Mouse (Mus musculus) heart, adult 2 months (tissue): ENCODE data around the gene Bzw1. TPM values are rescaled to one million over a fixed set of nuclear protein-coding genes. Genes with fewer than 3 reads are reported as not detected.
A peak's percentile ranks its signal among the peaks of the same experiment; 100 is the strongest.
"Not testable (repeated sequence)": the region's sequence is repeated elsewhere in the genome, so short reads cannot be mapped to it uniquely, and the experiment has no call there.

ENCODE experiments used
- DNase-seq, 2 experiments: peaks; one replicate each; pipeline ENCODE4 v3.0.0; 2021
- H3K27ac ChIP-seq: fragments of 200-600 bp; 2 replicates; pipeline ENCODE4 v1.8.1; 2022
- H3K27me3 ChIP-seq: fragments of 200-500 bp; 2 replicates; pipeline ENCODE4 v1.6.1; 2012; ENCODE audit warnings: mild to moderate bottlenecking, low read length, inconsistent platforms, mixed read lengths; ENCODE audit not compliant: control insufficient read depth, insufficient read depth
- H3K36me3 ChIP-seq: fragments of 200-500 bp; 2 replicates; pipeline ENCODE4 v1.6.1; 2012; ENCODE audit warnings: low read length, inconsistent platforms; ENCODE audit not compliant: control insufficient read depth, insufficient read depth
- H3K4me1 ChIP-seq: fragments of 200-500 bp; 2 replicates; pipeline ENCODE4 v1.6.1; 2011; ENCODE audit warnings: low read length; ENCODE audit not compliant: control insufficient read depth, insufficient read depth
- H3K4me3 ChIP-seq: fragments of 200-600 bp; 2 replicates; pipeline ENCODE4 v1.8.1; 2022
- H3K79me2 ChIP-seq: fragments of 200-500 bp; replicated peaks from 2 replicates; pipeline ENCODE4 v1.6.1; 2012; ENCODE audit warnings: mild to moderate bottlenecking, inconsistent platforms, low read length, moderate library complexity, mixed read lengths; ENCODE audit not compliant: control insufficient read depth, insufficient read depth
- H3K9ac ChIP-seq: fragments of 200-500 bp; 2 replicates; pipeline ENCODE4 v1.6.1; 2012; ENCODE audit warnings: low read depth, mild to moderate bottlenecking, control low read depth, inconsistent platforms, low read length, mixed read lengths
- CTCF ChIP-seq: fragments of 200-600 bp; IDR thresholded peaks from 2 replicates; pipeline ENCODE4 v1.8.1; 2022; ENCODE audit warnings: antibody characterized with exemption, mild to moderate bottlenecking, moderate library complexity
- EP300 ChIP-seq: fragments of 200-500 bp; IDR thresholded peaks from 2 replicates; pipeline ENCODE4 v1.6.1; 2011; ENCODE audit warnings: low read depth, low read length, control low read depth; ENCODE audit not compliant: insufficient read depth
- POLR2A ChIP-seq: fragments of 200-500 bp; IDR thresholded peaks from 2 replicates; pipeline ENCODE4 v1.6.1; 2011; ENCODE audit warnings: mild to moderate bottlenecking, low read depth, low read length, control low read depth; ENCODE audit not compliant: insufficient read depth
- WGBS: fragments of 180-500 bp; shearing (Covaris S2); methylation state at CpG from one replicate; pipeline ENCODE4 v1.1.7; 2018; 5-methylcytosine and 5-hydroxymethylcytosine counted together
- intact Hi-C: fragments of 180-260 bp; cut with DNase I; formaldehyde crosslinking; loops from one replicate; pipeline ENCODE4 v1.15.1; 2025
- polyA plus RNA-seq: library from polyadenylated mRNA; depleted of rRNA; stranded (reverse); fragments of >200 nt; gene quantifications from 2 replicates; pipeline ENCODE4 v1.2.3, GENCODE M21; 2012
- total RNA-seq, 2 experiments: library from RNA; stranded (reverse); gene quantifications; 2 replicates each; pipeline ENCODE4 v1.2.3; 2021

Bzw1 gene
- total and polyA plus RNA-seq, 3 experiments, result 14.5 to 70.7 (median 62.6) TPM

DNA sequence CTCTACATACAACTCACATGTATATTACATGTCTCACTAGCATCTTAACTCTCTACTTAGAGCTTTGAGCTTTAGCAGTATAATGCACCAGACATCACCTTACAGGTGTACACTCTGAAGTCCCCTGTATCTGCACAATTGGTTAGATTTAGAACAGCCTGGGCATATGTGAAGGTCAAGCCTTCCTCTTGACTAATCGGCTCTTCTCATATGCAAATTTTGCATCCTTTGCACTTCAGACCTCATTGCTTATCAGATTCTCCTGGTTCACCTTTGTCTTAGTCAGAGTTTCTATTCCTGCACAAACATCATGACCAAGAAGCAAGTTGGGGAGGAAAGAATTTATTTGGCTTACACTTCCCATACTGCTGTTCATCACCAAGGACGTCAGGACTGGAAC is 23.0 kb upstream of the Bzw1 start:
- no peaks in the 10 kb centered on the region for H3K79me2 ChIP-seq
- TF ChIP-seq CTCF, result no peak
- no peak for TF ChIP-seq EP300
- no peak for TF ChIP-seq POLR2A
- H3K27me3 ChIP-seq, result no peaks in the 10 kb centered on the region
- no peaks in the 10 kb centered on the region for H3K36me3 ChIP-seq
- H3K4me3 ChIP-seq, result no peak overlapping the region
- WGBS, result 67% methylated on average over 2 of the region's 2 CpGs
- H3K27ac ChIP-seq, result no peak overlapping the region
- 0 out of 2 replicates have a peak, but pooled peaks cover 1% of the 10 kb centered on the region for H3K4me1 ChIP-seq
- no peak for DNase-seq
- intact Hi-C loops, result no loop called here
- no peak overlapping the region for H3K9ac ChIP-seq

- H3K79me2 ChIP-seq, DNase-seq, H3K27me3 ChIP-seq, H3K4me1 ChIP-seq, H3K4me3 ChIP-seq, H3K36me3 ChIP-seq, H3K27ac ChIP-seq, intact Hi-C loops, H3K9ac ChIP-seq: not testable (repeated sequence)
- WGBS, result 66% methylated on average over 2 of the region's 2 CpGs
Measured at GRCm38 (mm10) chr1:58374266-58374665, 18.4 kb upstream of the Bzw1 start.

- no peak for DNase-seq
- TF ChIP-seq POLR2A (no peak), EP300 (no peak), CTCF (no peak)
- Histone ChIP-seq H3K27ac (no peak overlapping the region), H3K4me3 (no peak overlapping the region), H3K4me1 (no peaks in the 10 kb centered on the region), H3K36me3 (no peaks in the 10 kb centered on the region), H3K27me3 (no peaks in the 10 kb centered on the region), H3K9ac (no peak overlapping the region), H3K79me2 (no peaks in the 10 kb centered on the region)
- 60% methylated on average over 3 of the region's 3 CpGs for WGBS
- intact Hi-C loops, result no loop called here
Measured at GRCm38 (mm10) chr1:58375574-58376147, 17.0 kb upstream of the Bzw1 start.

DNA sequence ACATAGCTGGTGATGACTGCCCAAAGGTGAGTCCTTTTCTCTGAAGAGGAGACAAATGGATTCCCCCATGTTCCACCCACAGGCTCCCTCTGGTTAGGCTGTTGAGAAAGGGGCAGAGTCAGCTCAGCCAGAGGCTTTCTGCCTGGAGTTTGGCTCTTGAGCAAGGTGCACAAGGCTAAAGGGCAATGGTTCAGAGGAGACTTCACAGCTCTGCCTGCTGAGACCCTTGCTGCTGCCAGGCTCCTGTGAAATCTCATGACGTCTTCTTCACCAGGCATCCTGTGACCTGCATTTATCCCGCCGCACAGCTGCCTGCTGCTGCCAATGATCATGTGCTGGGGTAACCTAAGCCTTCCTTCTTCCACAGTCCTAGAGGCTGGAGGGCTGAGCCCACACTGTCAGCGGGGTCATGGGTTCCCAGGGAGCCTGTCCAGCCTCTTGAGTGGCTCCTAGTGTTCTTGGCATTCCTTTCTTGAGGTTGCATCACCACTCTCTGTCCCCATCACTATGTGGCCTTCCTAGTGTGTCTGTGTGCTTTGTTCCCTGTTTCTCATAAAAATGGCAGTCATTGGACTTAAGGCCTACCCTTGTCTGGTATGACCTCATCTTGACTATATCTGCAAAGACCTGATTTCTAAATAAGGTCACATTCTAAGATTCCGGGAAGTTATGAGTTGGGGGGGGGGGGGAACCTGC is 10.0 kb upstream of the Bzw1 start:
- Histone ChIP-seq H3K27me3 (no peaks in the 10 kb centered on the region), H3K4me1 (no peaks in the 10 kb centered on the region), H3K27ac (no peak overlapping the region), H3K9ac (no peak overlapping the region), H3K4me3 (no peak overlapping the region), H3K79me2 (no peaks in the 10 kb centered on the region), H3K36me3 (no peaks in the 10 kb centered on the region)
- intact Hi-C loops, result no loop called here
- DNase-seq, result no peak
- no peak for TF ChIP-seq POLR2A
- no peak for TF ChIP-seq EP300
- no peak for TF ChIP-seq CTCF
- 69% methylated on average over 5 of the region's 5 CpGs for WGBS

DNA sequence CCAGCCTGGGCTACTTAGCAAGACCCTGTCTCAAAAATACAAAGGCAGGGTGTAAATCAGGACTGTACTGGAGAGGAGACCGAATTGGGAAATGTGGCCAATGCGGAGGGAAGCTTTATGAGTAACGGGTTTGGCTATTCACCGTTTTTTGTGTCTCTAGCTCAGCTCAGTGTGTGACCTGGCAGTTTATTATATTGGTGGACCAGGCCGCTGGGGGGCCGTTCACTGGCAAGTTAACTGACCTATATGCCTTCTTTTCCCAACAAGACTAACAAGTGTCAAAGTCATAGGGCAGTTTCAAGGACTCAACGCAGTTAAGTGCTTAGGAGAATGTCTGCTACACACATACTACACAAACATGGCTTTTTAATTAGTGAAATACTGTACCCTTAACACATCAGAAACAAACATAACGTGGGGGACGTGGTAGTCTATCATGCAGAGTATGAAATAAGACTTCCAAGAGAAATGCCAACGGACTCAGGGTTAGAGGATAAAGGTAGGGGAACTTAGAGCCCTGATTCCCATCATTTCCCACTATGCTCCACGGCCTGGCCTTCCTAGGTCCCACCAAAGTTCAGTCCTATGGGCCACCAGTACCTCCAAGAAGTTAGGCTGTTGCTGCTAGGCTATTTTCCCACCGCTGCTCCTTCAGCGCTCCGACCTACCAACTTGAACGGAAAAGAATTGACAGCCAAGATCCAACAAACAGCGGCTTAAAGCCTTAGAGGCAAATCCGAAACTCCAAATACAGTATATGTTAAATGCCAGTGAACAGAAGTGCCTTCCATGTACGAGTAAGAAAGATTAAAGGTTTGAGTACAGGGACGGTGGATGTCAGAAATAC is 1.1 kb upstream of the Bzw1 start:
- intact Hi-C loops, result no loop called here
- Histone ChIP-seq H3K4me1 (peaks cover 4% of the 10 kb centered on the region), H3K27me3 (no peaks in the 10 kb centered on the region), H3K4me3 (peak overlapping the region; percentile 98), H3K79me2 (no peaks in the 10 kb centered on the region), H3K27ac (peak overlapping the region; percentile 99), H3K9ac (peak overlapping the region; percentile 95), H3K36me3 (peaks cover 20% of the 10 kb centered on the region)
- 42% methylated on average over 19 of the region's 19 CpGs for WGBS
- TF ChIP-seq EP300 (no peak), POLR2A (no peak), CTCF (no peak)
- no peak for DNase-seq

DNA sequence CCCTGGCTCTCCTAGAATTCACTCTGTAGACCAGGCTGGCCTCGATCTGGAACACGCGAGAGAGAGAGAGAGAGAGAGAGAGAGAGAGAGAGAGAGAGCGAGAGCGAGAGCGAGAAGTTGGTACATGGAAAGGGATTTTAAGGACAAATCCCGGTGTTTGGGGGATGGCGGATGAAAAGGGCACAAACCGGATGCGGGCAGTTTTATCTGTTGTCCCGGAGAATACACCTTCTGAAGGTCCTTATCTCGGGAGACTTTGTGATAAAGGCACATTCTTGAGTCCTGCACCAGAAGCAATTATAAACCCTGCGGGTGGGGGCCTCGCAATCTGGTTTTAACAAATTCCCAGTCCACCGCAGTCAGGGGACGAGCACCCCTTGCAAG is 438 bp upstream of the Bzw1 start:
- intact Hi-C loops, result no loop called here
- Histone ChIP-seq H3K4me3 (peak overlapping the region; percentile 98), H3K4me1 (peaks cover 4% of the 10 kb centered on the region), H3K27me3 (no peaks in the 10 kb centered on the region), H3K79me2 (no peaks in the 10 kb centered on the region), H3K9ac (peak overlapping the region; percentile 95), H3K27ac (peak overlapping the region; percentile 99), H3K36me3 (peaks cover 24% of the 10 kb centered on the region)
- no peak for TF ChIP-seq POLR2A
- no peak for DNase-seq
- under 1% methylated on average over 16 of the region's 16 CpGs for WGBS
